Mouse (Mus musculus) heart, postnatal 4 days (tissue): ENCODE measurements around the gene Oasl1. TPM values are rescaled to one million over a fixed set of nuclear protein-coding genes. Genes with fewer than 3 reads are reported as not detected.
A peak's percentile ranks its signal among the peaks of the same experiment; 100 is the strongest.

ENCODE experiments used
- DNase-seq: peaks from one replicate; pipeline ENCODE4 v3.0.0; 2021
- total RNA-seq, 2 experiments: library from RNA; stranded (reverse); gene quantifications; 2 replicates each; pipeline ENCODE4 v1.2.3; 2021

Gene Oasl1
- total RNA-seq, 2 experiments from 2014 or later = 0.18 TPM; not detected in 1

GRCm38 (mm10) chr5:114969609-114970215 lies 46.7 kb downstream of the Oasl1 start:
- no peak for DNase-seq

DNA sequence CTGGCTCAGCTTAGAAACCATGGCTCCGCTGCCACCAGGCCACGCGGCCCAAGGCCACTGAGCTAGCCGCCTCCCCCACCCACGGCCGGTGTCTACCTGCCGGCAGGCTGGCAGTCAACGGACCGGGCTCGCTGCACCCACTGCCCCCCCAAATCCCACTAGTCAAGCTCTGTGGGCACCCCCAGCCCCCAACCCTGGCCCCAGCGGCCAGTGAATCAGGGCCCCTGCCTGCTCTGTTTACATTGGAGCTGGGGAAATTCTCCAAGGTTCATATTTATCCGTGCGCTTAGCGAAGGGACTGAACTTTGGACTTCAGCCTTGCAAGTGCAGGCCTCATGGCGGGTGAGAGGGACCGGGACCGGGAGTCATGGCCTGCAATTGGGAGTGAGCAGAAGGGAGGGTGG lies 47.8 kb downstream of the Oasl1 start, which contains the start of gene Hnf1a:
Hnf1a (minus strand) TSS at position 271 of the 404 bp plus-strand sequence.
- DNase-seq = no peak

GRCm38 (mm10) chr5:114972201-114972600 lies 49.2 kb downstream of the Oasl1 start:
- no peak for DNase-seq

- no peak for DNase-seq
Measured at GRCm38 (mm10) chr5:114973131-114973530, 50.1 kb downstream of the Oasl1 start.

DNA sequence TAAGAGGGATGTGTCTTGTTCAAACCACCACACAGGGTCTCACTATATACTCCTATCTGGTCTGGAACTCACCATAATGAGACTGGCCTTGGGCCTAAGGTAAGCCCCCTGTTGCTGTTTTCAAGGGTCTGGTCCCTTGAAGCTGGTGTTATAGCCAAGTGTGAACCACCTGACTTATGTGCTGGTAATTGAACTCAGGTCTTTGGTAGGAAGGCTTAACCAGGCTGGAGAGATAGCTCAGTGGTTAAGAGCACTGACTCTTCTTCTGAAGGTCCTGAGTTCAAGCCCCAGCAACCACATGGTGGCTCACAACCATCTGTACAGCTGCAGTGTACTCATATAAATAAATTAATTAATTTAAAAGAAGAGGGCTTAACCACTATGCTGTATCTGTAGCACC lies 53.9 kb downstream of the Oasl1 start:
- DNase-seq = no peak

GRCm38 (mm10) chr5:114978473-114978872 lies 55.4 kb downstream of the Oasl1 start:
- peak; percentile 35 for DNase-seq

- no peak for DNase-seq
Measured at GRCm38 (mm10) chr5:114978888-114979249, 55.8 kb downstream of the Oasl1 start.

DNA sequence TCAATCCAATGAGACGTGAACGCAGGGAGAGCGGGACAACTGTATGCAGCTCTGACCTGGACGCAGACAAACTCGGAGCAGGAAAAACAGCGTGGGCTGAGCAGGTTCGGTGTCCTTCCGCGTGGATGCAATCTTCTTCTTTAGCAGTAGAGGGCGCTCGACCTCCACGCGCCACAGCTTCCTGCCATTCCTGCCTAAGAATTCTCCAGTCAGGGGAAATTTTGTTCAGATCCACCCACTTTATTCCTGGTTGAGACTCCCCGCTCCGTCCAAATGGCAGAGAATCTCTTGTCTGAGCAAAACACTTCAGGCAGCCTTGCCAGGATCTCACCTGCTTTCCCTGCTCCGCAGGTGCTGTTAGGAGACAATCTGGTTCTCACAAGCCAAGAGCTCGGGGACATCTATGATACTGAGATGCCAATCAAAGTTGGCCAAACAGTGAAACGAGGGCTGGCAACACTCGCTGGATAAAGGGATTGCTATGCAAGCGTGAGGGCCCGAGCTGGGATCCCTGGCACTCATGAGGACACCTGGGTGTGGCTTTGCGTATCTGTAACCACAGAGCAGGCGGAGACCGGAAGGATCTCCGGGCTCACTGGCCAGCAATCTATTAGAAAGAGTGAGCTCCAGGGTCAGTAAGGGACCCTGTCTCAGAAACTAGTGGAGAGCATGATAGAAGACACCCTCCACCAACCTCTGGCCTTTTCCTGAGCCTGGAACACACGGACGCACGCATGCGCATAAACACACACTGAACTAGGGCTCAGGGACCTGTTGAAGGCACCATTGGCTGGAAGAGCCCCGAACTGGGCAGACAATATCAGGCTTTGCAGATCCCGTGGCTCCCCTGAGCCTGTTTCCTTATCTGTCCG lies 56.4 kb downstream of the Oasl1 start:
- peak; percentile 79 for DNase-seq

GRCm38 (mm10) chr5:114980122-114980748 lies 57.2 kb downstream of the Oasl1 start:
- DNase-seq = no peak

- no peak for DNase-seq
Measured at GRCm38 (mm10) chr5:114982001-114982400, 59.0 kb downstream of the Oasl1 start.

GRCm38 (mm10) chr5:114985074-114985473 lies 62.0 kb downstream of the Oasl1 start:
- DNase-seq = no peak

Other genes with a start within 250 kb of the Oasl1 start
- 10 to 100 TPM; 24.4 to 26.8 TPM for gene Gltp, start 232.3 kb upstream of the Oasl1 start, total RNA-seq
- 1 to 10 TPM; 5.3 to 6.8 TPM for gene Tchp, start 215.5 kb upstream of the Oasl1 start, total RNA-seq
- gene Ankrd13a, start 148.6 kb upstream of the Oasl1 start, total RNA-seq = 10 to 100 TPM; 60.6 to 60.8 TPM
- gene Git2, start 147.7 kb upstream of the Oasl1 start, total RNA-seq = 10 to 100 TPM; 38.8 to 49.5 TPM
- gene 1500011B03Rik, start 99.8 kb upstream of the Oasl1 start, total RNA-seq = 10 to 100 TPM; 15.9 to 17.6 TPM
- gene 4930519G04Rik, start 69.6 kb upstream of the Oasl1 start, total RNA-seq = not detected
- gene Gm9936, start 64.6 kb upstream of the Oasl1 start, total RNA-seq = not detected
- gene Oasl2, start 26.3 kb upstream of the Oasl1 start, total RNA-seq = 1 to 10 TPM; 2.7 to 2.8 TPM
- 10 to 100 TPM; 27.7 to 34.9 TPM for gene 2210016L21Rik, start 18.9 kb downstream of the Oasl1 start, total RNA-seq
- not detected for gene Hnf1a, start 47.9 kb downstream of the Oasl1 start, total RNA-seq
- 10 to 100 TPM; 52.1 to 53.3 TPM for gene Sppl3, start 87.9 kb downstream of the Oasl1 start, total RNA-seq
- not detected for gene Gm10401, start 175.1 kb downstream of the Oasl1 start, total RNA-seq
- 100 to 1,000 TPM; 153 to 165 TPM for gene Acads, start 196.1 kb downstream of the Oasl1 start, total RNA-seq
- 10 to 100 TPM; 21.7 to 25.9 TPM for gene Unc119b, start 211.7 kb downstream of the Oasl1 start, total RNA-seq
- 100 to 1,000 TPM; 104 to 111 TPM for gene Mlec, start 234.9 kb downstream of the Oasl1 start, total RNA-seq